Mouse (Mus musculus) hindbrain, postnatal 0 days (tissue): ENCODE measurements around the gene Mdga1. TPM values are rescaled to one million over a fixed set of nuclear protein-coding genes. Genes with fewer than 3 reads are reported as not detected.
A peak's percentile ranks its signal among the peaks of the same experiment; 100 is the strongest.
"Not testable (repeated sequence)": the region's sequence is repeated elsewhere in the genome, so short reads cannot be mapped to it uniquely, and the experiment has no call there.

Experiments
- ATAC-seq: fragments of 200-750 bp; cut with Nextera tagmentation; 2 replicates; pipeline ENCODE4 v1.8.0; 2017; ENCODE audit warnings: mild to moderate bottlenecking, moderate TSS enrichment, moderate library complexity
- DNase-seq: peaks from one replicate; pipeline ENCODE4 v3.0.0-alpha.2; 2015; ENCODE audit warnings: low spot score
- H3K27ac ChIP-seq: fragments of 300-500 bp; sonication (generic); 2 replicates; pipeline ENCODE4 v1.5.1; 2014; ENCODE audit warnings: mild to moderate bottlenecking
- H3K27me3 ChIP-seq: fragments of 300-500 bp; sonication (generic); 2 replicates; pipeline ENCODE4 v1.6.1; 2014; ENCODE audit warnings: low read length, mixed read lengths; ENCODE audit not compliant: insufficient read depth
- H3K36me3 ChIP-seq: fragments of 300-500 bp; sonication (generic); 2 replicates; pipeline ENCODE4 v1.6.1; 2014; ENCODE audit warnings: low read length, mixed read lengths; ENCODE audit not compliant: insufficient read depth
- H3K4me1 ChIP-seq: fragments of 300-500 bp; sonication (generic); 2 replicates; pipeline ENCODE4 v1.6.1; 2014; ENCODE audit warnings: antibody characterized with exemption, low read length, mixed read lengths; ENCODE audit not compliant: insufficient read depth
- H3K4me2 ChIP-seq: fragments of 300-500 bp; sonication (generic); 2 replicates; pipeline ENCODE4 v1.6.1; 2014; ENCODE audit warnings: low read depth, mild to moderate bottlenecking, low read length, moderate library complexity, mixed read lengths
- H3K4me3 ChIP-seq: fragments of 300-500 bp; sonication (generic); 2 replicates; pipeline ENCODE4 v1.5.1; 2014; ENCODE audit warnings: low read length
- H3K9ac ChIP-seq: fragments of 300-500 bp; sonication (generic); replicated peaks from 2 replicates; pipeline ENCODE4 v1.6.1; 2014; ENCODE audit warnings: mild to moderate bottlenecking, low read length, moderate library complexity, mixed read lengths
- H3K9me3 ChIP-seq: fragments of 300-500 bp; sonication (generic); 2 replicates; pipeline ENCODE4 v1.6.1; 2016; ENCODE audit warnings: low read length, mixed read lengths
- CTCF ChIP-seq: IDR thresholded peaks from 2 replicates; pipeline ENCODE4 v1.5.1; 2016; ENCODE audit warnings: antibody characterized with exemption, control low read depth, low read depth
- WGBS: fragments of 180-500 bp; shearing (Covaris S2); extraction: QIAGEN DNeasy Blood & Tissue Kit; methylation state at CpG from one replicate; pipeline ENCODE4 v1.1.7; 2014; 5-methylcytosine and 5-hydroxymethylcytosine counted together
- polyA plus RNA-seq: library from polyadenylated mRNA; unstranded; fragments of >200 nt; fragmentation: Nextera tagmentation; extraction: Ambion mirVana; gene quantifications from 2 replicates; pipeline ENCODE4 v1.2.1, GENCODE M21; 2015
- total RNA-seq: library from RNA; depleted of rRNA; stranded (reverse); fragments of >200 nt; gene quantifications from 2 replicates; pipeline ENCODE4 v1.2.3, GENCODE M21; 2014; rRNA removed

Mdga1 gene
- total and polyA plus RNA-seq, 2 experiments from 2014 or later = 16.7 to 104 TPM

DNA sequence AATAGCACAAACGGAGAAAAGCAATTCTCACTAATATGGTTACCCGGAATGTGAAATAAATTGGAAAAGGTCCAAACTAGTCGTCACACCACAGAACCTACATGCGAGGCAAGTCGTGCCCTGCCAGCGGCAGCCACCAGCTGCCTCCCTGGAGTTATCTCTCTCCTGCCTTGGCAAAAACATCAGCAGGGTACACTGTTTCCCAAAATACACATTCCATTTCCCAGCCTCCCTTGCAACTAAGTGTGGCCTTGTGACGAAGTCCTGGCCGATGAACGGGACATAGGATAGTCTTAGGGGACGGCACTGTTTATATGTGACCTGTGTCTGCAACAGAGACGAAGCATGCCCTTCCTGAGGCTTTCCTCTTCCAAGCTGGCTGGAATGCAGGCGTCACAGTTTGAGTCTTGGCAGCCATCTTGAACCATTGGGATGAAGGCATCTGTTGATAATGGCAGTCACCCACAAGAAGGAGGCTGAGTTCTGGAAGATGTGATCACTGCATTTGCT is 179.6 kb downstream of the Mdga1 start:
- 60% methylated on average over 12 of the region's 12 CpGs for whole genome bisulfite sequencing
- H3K27ac ChIP-seq = peak overlapping the region; percentile 41; the same call in 1 of the 2 replicates

DNA sequence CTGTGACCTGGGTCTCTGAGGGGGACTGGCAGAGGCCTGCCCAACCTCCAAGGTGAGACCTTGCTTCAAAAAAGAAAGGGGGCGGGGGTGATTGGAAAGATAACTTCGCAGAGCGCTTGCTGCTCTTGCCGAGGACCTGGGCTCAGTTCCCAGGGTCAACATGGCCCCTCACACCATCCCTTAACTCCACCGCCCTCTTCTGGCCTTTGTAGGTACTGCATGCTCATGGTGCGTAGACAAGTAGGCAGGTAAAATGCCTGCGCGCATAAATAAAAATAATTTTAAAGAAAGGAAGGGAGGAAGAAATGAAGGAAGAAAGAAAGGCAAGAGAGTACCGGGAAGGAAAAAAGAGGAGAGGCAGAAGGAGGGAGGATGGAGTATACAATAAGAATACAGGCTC is 180.2 kb downstream of the Mdga1 start:
- peak; percentile 64 for TF ChIP-seq CTCF
- H3K4me3 ChIP-seq = no peak overlapping the region
- no peak for DNase-seq
- 0 out of 2 replicates have a peak overlapping the region, but pooled peaks have one; percentile 41 for H3K27ac ChIP-seq
- no peak for ATAC-seq
- H3K9me3 ChIP-seq = no peaks in the 10 kb centered on the region
- no peaks in the 10 kb centered on the region for H3K36me3 ChIP-seq
- no peak overlapping the region for H3K4me2 ChIP-seq
- 72% methylated on average over 9 of the region's 9 CpGs for WGBS
- no peak overlapping the region for H3K9ac ChIP-seq
- peaks cover under 1% of the 10 kb centered on the region; the same call in 1 of the 2 replicates for H3K4me1 ChIP-seq
- H3K27me3 ChIP-seq = no peaks in the 10 kb centered on the region

More for the DNA sequence above, 179.6 kb downstream of the Mdga1 start:
- DNase-seq = peak; percentile 61
- no peak for ATAC-seq
- Histone ChIP-seq H3K9ac (no peak overlapping the region), H3K4me3 (no peak overlapping the region), H3K9me3 (no peaks in the 10 kb centered on the region), H3K36me3 (no peaks in the 10 kb centered on the region), H3K4me1 (peaks cover 6% of the 10 kb centered on the region), H3K27me3 (no peaks in the 10 kb centered on the region), H3K4me2 (no peak overlapping the region)
- TF ChIP-seq CTCF = no peak

DNA sequence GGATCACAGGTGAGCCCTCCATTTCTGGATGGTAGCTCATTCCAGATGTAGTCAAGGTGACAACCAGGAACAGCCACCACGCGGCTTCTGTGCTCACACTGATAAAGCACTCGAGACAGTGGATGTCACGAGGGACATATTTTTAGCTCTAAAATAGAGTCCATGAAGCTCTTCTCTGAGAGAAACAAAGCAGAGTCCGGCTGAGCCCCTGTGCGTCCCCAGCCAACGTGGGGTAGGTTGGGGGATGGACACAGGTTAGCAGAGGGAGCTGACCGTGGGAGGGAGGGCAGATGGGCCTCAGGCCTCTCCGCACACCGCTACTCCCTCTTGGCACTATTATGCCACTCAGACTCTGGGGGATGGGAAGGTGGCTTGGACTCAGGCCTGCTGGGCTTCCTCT is 181.3 kb downstream of the Mdga1 start:
- Histone ChIP-seq H3K9ac (no peak overlapping the region), H3K4me2 (no peak overlapping the region), H3K27me3 (no peaks in the 10 kb centered on the region), H3K9me3 (no peaks in the 10 kb centered on the region), H3K4me3 (no peak overlapping the region), H3K4me1 (no peaks in the 10 kb centered on the region), H3K36me3 (no peaks in the 10 kb centered on the region), H3K27ac (no peak overlapping the region)
- no peak for DNase-seq
- TF ChIP-seq CTCF = no peak
- WGBS = 70% methylated on average over 10 of the region's 10 CpGs
- no peak for ATAC-seq

DNA sequence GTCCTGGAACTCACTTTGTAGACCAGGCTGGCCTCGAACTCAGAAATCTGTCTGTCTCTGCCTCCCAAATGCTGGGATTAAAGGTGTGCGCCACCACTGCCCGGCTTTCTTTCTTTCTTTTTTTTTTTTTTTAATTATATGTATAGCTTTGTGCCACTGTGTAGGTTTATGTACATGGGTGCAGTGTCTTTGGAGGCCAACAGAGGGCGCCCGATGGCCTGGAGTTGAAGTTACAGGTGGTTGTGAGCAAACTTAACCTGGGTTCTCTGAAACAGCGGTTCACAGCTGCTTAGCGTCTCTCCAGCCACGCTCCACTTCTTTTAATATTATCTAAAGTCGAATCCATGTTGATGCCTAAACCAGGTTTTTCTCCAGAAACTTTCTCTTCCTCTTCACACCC is 185.1 kb downstream of the Mdga1 start:
- Histone ChIP-seq H3K27me3 (no peaks in the 10 kb centered on the region), H3K36me3 (no peaks in the 10 kb centered on the region), H3K9ac (no peak overlapping the region), H3K27ac (no peak overlapping the region), H3K4me3 (no peak overlapping the region), H3K4me1 (no peaks in the 10 kb centered on the region), H3K9me3 (no peaks in the 10 kb centered on the region), H3K4me2 (no peak overlapping the region)
- DNase-seq (no peak), ATAC-seq (no peak)
- TF ChIP-seq CTCF = peak; percentile 33
- 88% methylated on average over 9 of the region's 9 CpGs for WGBS

DNA sequence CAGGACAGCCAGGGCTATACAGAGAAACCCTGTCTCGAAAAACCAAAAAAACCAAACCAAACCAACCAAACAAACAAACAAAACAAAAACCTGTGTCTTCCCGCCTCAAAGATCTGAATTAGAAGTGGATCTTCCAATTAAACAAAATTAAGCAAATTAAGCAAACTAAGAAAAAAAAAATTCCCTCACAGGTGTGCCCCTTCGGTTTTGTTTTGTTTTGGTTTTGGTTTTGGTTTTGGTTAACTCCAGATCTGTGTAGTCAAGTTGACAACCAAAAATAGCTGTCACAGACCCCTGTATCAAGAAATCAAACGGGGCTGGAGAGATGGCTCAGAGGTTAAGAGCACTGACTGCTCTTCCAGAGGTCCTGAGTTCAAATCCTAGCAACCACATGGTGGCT is 188.4 kb downstream of the Mdga1 start:
- H3K9ac ChIP-seq, H3K27me3 ChIP-seq, H3K4me3 ChIP-seq, H3K9me3 ChIP-seq, ATAC-seq, H3K36me3 ChIP-seq, H3K4me1 ChIP-seq, H3K4me2 ChIP-seq, DNase-seq, H3K27ac ChIP-seq: not testable (repeated sequence)
- 89% methylated on average over 4 of the region's 4 CpGs for WGBS

DNA sequence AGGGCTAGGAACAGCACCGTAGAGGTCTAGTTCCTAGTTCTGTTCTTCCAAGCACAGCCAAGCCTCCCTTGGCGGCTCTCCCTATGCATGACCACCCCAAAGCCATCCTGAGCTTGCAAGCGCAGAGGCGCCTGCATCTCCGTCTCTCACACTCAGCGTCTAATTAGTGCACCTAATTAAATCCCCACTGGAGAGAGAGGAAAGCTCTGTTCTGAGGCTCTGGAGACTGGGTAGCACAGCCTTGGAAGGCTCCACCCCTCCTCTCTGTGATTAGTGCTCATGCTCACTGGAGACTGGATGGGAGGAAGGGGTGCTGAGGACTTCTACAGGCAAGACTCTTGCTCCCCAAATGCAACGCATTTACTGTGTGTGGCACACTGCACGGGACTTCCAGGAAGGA is 191.9 kb downstream of the Mdga1 start:
- 52% methylated on average over 8 of the region's 8 CpGs for WGBS
- TF ChIP-seq CTCF = no peak
- H3K4me3 ChIP-seq = no peak overlapping the region
- no peak overlapping the region for H3K4me2 ChIP-seq
- H3K27ac ChIP-seq = no peak overlapping the region
- no peaks in the 10 kb centered on the region for H3K27me3 ChIP-seq
- DNase-seq (no peak), ATAC-seq (no peak)
- no peaks in the 10 kb centered on the region for H3K4me1 ChIP-seq
- no peaks in the 10 kb centered on the region for H3K36me3 ChIP-seq
- H3K9me3 ChIP-seq = no peaks in the 10 kb centered on the region
- no peak overlapping the region for H3K9ac ChIP-seq

Other genes starting within 250 kb of the Mdga1 start
- 84.5 and 105 TPM in 2 replicates for gene Zfand3, start 34.6 kb upstream of the Mdga1 start, total RNA-seq
- 49.2 and 50.6 TPM in 2 replicates for gene Zfand3, start 34.6 kb upstream of the Mdga1 start, polyA plus RNA-seq